Mouse (Mus musculus) kidney, postnatal 0 days (tissue): ENCODE results near the gene Gm9639. TPM values are rescaled to one million over a fixed set of nuclear protein-coding genes. Genes with fewer than 3 reads are reported as not detected.
"Not testable (repeated sequence)": the region's sequence is repeated elsewhere in the genome, so short reads cannot be mapped to it uniquely, and the experiment has no call there.

Experiments used
- ATAC-seq: fragments of 200-750 bp; cut with Nextera tagmentation; replicated peaks from 2 replicates; pipeline ENCODE4 v1.8.0; 2017; ENCODE audit warnings: low read depth, moderate number of reproducible peaks, moderate TSS enrichment, moderate library complexity; ENCODE audit not compliant: low FRiP score
- DNase-seq: peaks from one replicate; pipeline ENCODE4 v3.0.0-alpha.2; 2016; ENCODE audit warnings: low spot score
- H3K27ac ChIP-seq: fragments of 300-500 bp; sonication (generic); 2 replicates; pipeline ENCODE4 v1.5.1; 2014; ENCODE audit warnings: mild to moderate bottlenecking
- H3K27me3 ChIP-seq: fragments of 300-500 bp; sonication (generic); 2 replicates; pipeline ENCODE4 v1.6.1; 2014; ENCODE audit warnings: low read length, mixed read lengths; ENCODE audit not compliant: insufficient read depth
- H3K36me3 ChIP-seq: fragments of 300-500 bp; sonication (generic); 2 replicates; pipeline ENCODE4 v1.6.1; 2014; ENCODE audit warnings: low read length, mixed read lengths; ENCODE audit not compliant: insufficient read depth
- H3K4me1 ChIP-seq: fragments of 300-500 bp; sonication (generic); replicated peaks from 2 replicates; pipeline ENCODE4 v1.6.1; 2014; ENCODE audit warnings: antibody characterized with exemption, low read length, mixed read lengths; ENCODE audit not compliant: insufficient read depth
- H3K4me2 ChIP-seq: fragments of 300-500 bp; sonication (generic); 2 replicates; pipeline ENCODE4 v1.6.1; 2014; ENCODE audit warnings: mild to moderate bottlenecking, low read length, moderate library complexity, mixed read lengths
- H3K4me3 ChIP-seq: fragments of 300-500 bp; sonication (generic); replicated peaks from 2 replicates; pipeline ENCODE4 v1.5.1; 2014; ENCODE audit warnings: low read depth, low read length
- H3K9ac ChIP-seq: fragments of 300-500 bp; sonication (generic); 2 replicates; pipeline ENCODE4 v1.6.1; 2014; ENCODE audit warnings: low read depth, low read length
- H3K9me3 ChIP-seq: fragments of 300-500 bp; sonication (generic); replicated peaks from 2 replicates; pipeline ENCODE4 v1.6.1; 2016; ENCODE audit warnings: low read length, inconsistent platforms, mixed read lengths
- CTCF ChIP-seq: IDR thresholded peaks from 2 replicates; pipeline ENCODE4 v1.5.1; 2016; ENCODE audit warnings: antibody characterized with exemption, low read depth, mild to moderate bottlenecking, moderate library complexity
- WGBS: fragments of 180-500 bp; shearing (Covaris S2); extraction: QIAGEN DNeasy Blood & Tissue Kit; methylation state at CpG from one replicate; pipeline ENCODE4 v1.1.7; 2014; 5-methylcytosine and 5-hydroxymethylcytosine counted together
- polyA plus RNA-seq: library from polyadenylated mRNA; unstranded; fragments of >200 nt; fragmentation: Nextera tagmentation; extraction: Ambion mirVana; gene quantifications from 2 replicates; pipeline ENCODE4 v1.2.1, GENCODE M21; 2015

The Gm9639 gene
- polyA plus RNA-seq, 1 experiment from 2014 or later, result not detected

- Histone ChIP-seq H3K4me3 (no peak overlapping the region), H3K36me3 (no peaks in the 10 kb centered on the region), H3K4me2 (no peak overlapping the region), H3K4me1 (no peaks in the 10 kb centered on the region), H3K9me3 (no peaks in the 10 kb centered on the region), H3K9ac (no peak overlapping the region), H3K27ac (no peak overlapping the region), H3K27me3 (no peaks in the 10 kb centered on the region)
- ATAC-seq, result no peak
- no peak for TF ChIP-seq CTCF
- DNase-seq, result no peak
- WGBS, result 55% methylated on average over 1 of the region's 1 CpGs
These were observed 25.1 kb downstream of the Gm9639 start for GRCm38 (mm10) chr10:77769727-77770126.

DNA sequence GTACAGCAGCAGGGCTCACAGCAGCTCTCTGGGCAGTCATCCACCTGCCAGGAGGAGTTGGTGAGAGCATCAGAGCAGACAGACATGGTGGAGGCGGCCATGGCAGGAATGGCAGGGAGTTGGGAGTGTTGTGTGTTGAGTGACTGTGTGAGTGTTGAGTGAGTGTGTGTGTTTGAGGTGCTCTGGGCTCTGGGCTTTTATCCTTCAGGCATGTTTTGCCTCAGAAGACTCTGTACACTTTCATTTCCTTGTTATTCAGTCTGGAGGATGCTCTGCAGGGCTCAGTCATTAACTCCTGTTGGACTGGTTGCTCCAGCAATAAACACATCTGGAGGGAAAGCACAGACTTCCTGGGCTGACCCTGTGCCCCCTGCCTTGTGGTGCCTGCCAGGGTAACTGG lies 35.3 kb downstream of the Gm9639 start, which contains the start of gene Gm3233:
Gene Gm3233 (minus strand): TSS at position 101 of the 400 bp plus-strand sequence.
- not testable (repeated sequence) for H3K27me3 ChIP-seq, H3K4me2 ChIP-seq, H3K27ac ChIP-seq, H3K9ac ChIP-seq, H3K4me1 ChIP-seq, H3K4me3 ChIP-seq, H3K36me3 ChIP-seq, DNase-seq, ATAC-seq, H3K9me3 ChIP-seq
- WGBS, result no CpG with 5 or more reads among the region's 1 CpGs

GRCm38 (mm10) chr10:77753448-77753847 lies 41.4 kb downstream of the Gm9639 start:
- no peak for ATAC-seq
- no peak overlapping the region for H3K9ac ChIP-seq
- no peak overlapping the region for H3K4me3 ChIP-seq

GRCm38 (mm10) chr10:77752312-77752711 lies 42.6 kb downstream of the Gm9639 start:
- not testable (repeated sequence) for H3K4me2 ChIP-seq, DNase-seq, H3K9me3 ChIP-seq, H3K9ac ChIP-seq, H3K4me1 ChIP-seq, ATAC-seq, H3K27me3 ChIP-seq, H3K4me3 ChIP-seq, H3K27ac ChIP-seq, H3K36me3 ChIP-seq
- peak; percentile 9; the same call in 1 of the 2 replicates for TF ChIP-seq CTCF
- 66% methylated on average over 3 of the region's 3 CpGs for WGBS

More at GRCm38 (mm10) chr10:77753448-77753847, 41.4 kb downstream of the Gm9639 start:
- Histone ChIP-seq H3K36me3 (no peaks in the 10 kb centered on the region), H3K4me2 (no peak overlapping the region), H3K27me3 (no peaks in the 10 kb centered on the region), H3K27ac (no peak overlapping the region), H3K9me3 (no peaks in the 10 kb centered on the region), H3K4me1 (no peaks in the 10 kb centered on the region)
- DNase-seq, result no peak
- 0 out of 2 replicates have a peak, but pooled peaks have one; percentile 9 for TF ChIP-seq CTCF

- H3K4me3 ChIP-seq, H3K9ac ChIP-seq, ATAC-seq, H3K4me1 ChIP-seq, H3K9me3 ChIP-seq, DNase-seq, H3K27ac ChIP-seq, H3K4me2 ChIP-seq, H3K36me3 ChIP-seq, H3K27me3 ChIP-seq: not testable (repeated sequence)
- WGBS, result 58% methylated on average over 1 of the region's 1 CpGs
These were observed 43.6 kb downstream of the Gm9639 start, which contains the start of gene Gm9736 for GRCm38 (mm10) chr10:77751254-77751653. Gene Gm9736, minus strand, starts transcription at chr10:77751354.

DNA sequence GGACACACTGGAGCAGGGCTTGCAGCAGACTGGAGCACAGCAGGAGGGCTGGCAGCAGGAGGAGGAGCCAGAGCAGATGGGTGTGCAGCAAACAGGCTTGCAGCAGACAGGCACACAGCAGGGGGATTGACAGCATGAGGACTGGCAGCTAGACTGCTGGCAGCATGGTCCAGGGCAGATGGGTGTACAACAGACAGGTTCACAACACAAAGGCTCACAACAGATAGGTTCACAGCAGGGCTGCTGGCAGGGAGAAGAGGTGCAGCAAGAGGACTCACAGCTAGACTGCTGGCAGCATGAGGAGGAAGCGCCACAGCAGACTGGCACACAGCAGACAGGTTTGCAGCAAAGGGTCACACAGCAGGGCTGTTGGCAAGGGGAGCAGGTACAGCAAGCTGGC lies 44.2 kb downstream of the Gm9639 start:
- WGBS, result 83% methylated on average over 1 of the region's 1 CpGs
- H3K27me3 ChIP-seq, H3K9me3 ChIP-seq, H3K4me1 ChIP-seq, H3K9ac ChIP-seq, H3K27ac ChIP-seq, DNase-seq, ATAC-seq, H3K36me3 ChIP-seq, H3K4me3 ChIP-seq, H3K4me2 ChIP-seq: not testable (repeated sequence)

Other genes with a start within 250 kb of the Gm9639 start
- gene Pttg1ip, start 213.4 kb downstream of the Gm9639 start, polyA plus RNA-seq, result 210 and 216 TPM in 2 replicates
- 313 and 335 TPM in 2 replicates for gene Sumo3, start 189.0 kb downstream of the Gm9639 start, polyA plus RNA-seq
- gene Gm49325, start 188.9 kb downstream of the Gm9639 start, polyA plus RNA-seq, result 13.1 and 15.2 TPM in 2 replicates
- gene Ube2g2, start 172.8 kb downstream of the Gm9639 start, polyA plus RNA-seq, result 51.4 and 53.5 TPM in 2 replicates
- gene Tspear, start 108.5 kb downstream of the Gm9639 start, polyA plus RNA-seq, result 0.41 and 0.43 TPM in 2 replicates
- gene Gm19402, start 104.3 kb downstream of the Gm9639 start, polyA plus RNA-seq, result not detected in 2 replicates
- not detected in 2 replicates for gene Gm9508, start 97.8 kb downstream of the Gm9639 start, polyA plus RNA-seq
- gene Gm10272, start 88.5 kb downstream of the Gm9639 start, polyA plus RNA-seq, result not detected in 2 replicates
- not detected in 2 replicates for gene Gm10024, start 83.6 kb downstream of the Gm9639 start, polyA plus RNA-seq
- not detected in 2 replicates for gene Gm10142, start 79.3 kb downstream of the Gm9639 start, polyA plus RNA-seq
- not detected in 2 replicates for gene Krtap12-1, start 74.5 kb downstream of the Gm9639 start, polyA plus RNA-seq
- gene Gm10100, start 68.6 kb downstream of the Gm9639 start, polyA plus RNA-seq, result not detected in 2 replicates
- gene Gm18596, start 52.4 kb downstream of the Gm9639 start, polyA plus RNA-seq, result not detected in 2 replicates
- gene Gm9736, start 43.7 kb downstream of the Gm9639 start, polyA plus RNA-seq, result not detected in 2 replicates
- gene Gm3233, start 35.4 kb downstream of the Gm9639 start, polyA plus RNA-seq, result not detected in 2 replicates
- gene Gm3238, start 23.8 kb downstream of the Gm9639 start, polyA plus RNA-seq, result not detected in 2 replicates
- gene Gm7138, start 18.1 kb downstream of the Gm9639 start, polyA plus RNA-seq, result not detected in 2 replicates
- gene Gm3250, start 12.5 kb downstream of the Gm9639 start, polyA plus RNA-seq, result not detected in 2 replicates
- gene Gm7137, start 6.9 kb downstream of the Gm9639 start, polyA plus RNA-seq, result not detected in 2 replicates
- not detected in 2 replicates for gene Gm19668, start 4.1 kb upstream of the Gm9639 start, polyA plus RNA-seq
- not detected in 2 replicates for gene Gm9507, start 16.8 kb upstream of the Gm9639 start, polyA plus RNA-seq
- not detected in 2 replicates for gene Gm2696, start 19.6 kb upstream of the Gm9639 start, polyA plus RNA-seq
- not detected in 2 replicates for gene Krtap10-4, start 32.0 kb upstream of the Gm9639 start, polyA plus RNA-seq
- gene Krtap10-10, start 40.9 kb upstream of the Gm9639 start, polyA plus RNA-seq, result not detected in 2 replicates
- not detected in 2 replicates for gene Gm36176, start 51.7 kb upstream of the Gm9639 start, polyA plus RNA-seq
- not detected in 2 replicates for gene Gm10318, start 57.8 kb upstream of the Gm9639 start, polyA plus RNA-seq
- gene Gm3285, start 66.9 kb upstream of the Gm9639 start, polyA plus RNA-seq, result not detected in 2 replicates
- 2.9 and 3.0 TPM in 2 replicates for gene Lrrc3, start 107.5 kb upstream of the Gm9639 start, polyA plus RNA-seq
- 0.20 and 0.40 TPM in 2 replicates for gene Trpm2, start 175.5 kb upstream of the Gm9639 start, polyA plus RNA-seq
- gene 1810043G02Rik, start 183.4 kb upstream of the Gm9639 start, polyA plus RNA-seq, result 29.8 and 32.0 TPM in 2 replicates
- gene Pfkl, start 215.0 kb upstream of the Gm9639 start, polyA plus RNA-seq, result 78.8 and 86.6 TPM in 2 replicates
- 0.48 and 0.62 TPM in 2 replicates for gene Dnmt3l, start 246.9 kb upstream of the Gm9639 start, polyA plus RNA-seq
- 0.34 and 0.40 TPM in 2 replicates for gene Aire, start 248.5 kb upstream of the Gm9639 start, polyA plus RNA-seq